Comparison of ENCODE assay signal across 7 mouse cellular contexts in genomic region chr1:55130190-55130916, GRCm38 (mm10). TPM values are rescaled to one million over a fixed set of nuclear protein-coding genes. Genes with fewer than 3 reads are reported as not detected.
DNase-seq lines count a peak whose midpoint lies in the region; ATAC-seq lines count a peak whose summit lies in the region.

No protein-coding gene starts in this region.

- 54% methylated on average over 10 of the region's 10 CpGs for WGBS in embryonic facial prominence, embryonic 15.5 days
- WGBS in intestine, embryonic 16.5 days: 63% methylated on average over 10 of the region's 10 CpGs
- WGBS in neural tube, embryonic 14.5 days: 72% methylated on average over 10 of the region's 10 CpGs

- peaks cover 22% of the 10 kb centered on the region for H3K4me1 ChIP-seq in megakaryocyte, embryonic 14.5 days
- peaks cover 16% of the 10 kb centered on the region for H3K4me1 ChIP-seq in embryonic facial prominence, embryonic 15.5 days
- H3K4me1 ChIP-seq in intestine, embryonic 16.5 days (ENCODE audit: control insufficient read depth, insufficient read depth, low read length): peaks cover 4% of the 10 kb centered on the region
- peaks cover 20% of the 10 kb centered on the region for H3K4me1 ChIP-seq in neural tube, embryonic 14.5 days (ENCODE audit: control insufficient read depth, insufficient read depth, low read length)

- peak overlapping the region; percentile 98 for H3K27ac ChIP-seq in embryonic facial prominence, embryonic 15.5 days (replicated peaks)
- H3K27ac ChIP-seq in intestine, embryonic 16.5 days (ENCODE audit: low read length): peak overlapping the region; percentile 76
- peak overlapping the region; percentile 98 for H3K27ac ChIP-seq in neural tube, embryonic 14.5 days (ENCODE audit: low read depth, low read length)

- H3K27me3 ChIP-seq in megakaryocyte, embryonic 14.5 days (replicated peaks): no peaks in the 10 kb centered on the region
- no peaks in the 10 kb centered on the region for H3K27me3 ChIP-seq in embryonic facial prominence, embryonic 15.5 days
- no peaks in the 10 kb centered on the region for H3K27me3 ChIP-seq in intestine, embryonic 16.5 days (replicated peaks; ENCODE audit: control insufficient read depth, insufficient read depth, low read length)
- H3K27me3 ChIP-seq in neural tube, embryonic 14.5 days (ENCODE audit: control insufficient read depth, insufficient read depth, low read length): no peaks in the 10 kb centered on the region

- H3K4me3 ChIP-seq in megakaryocyte, embryonic 14.5 days (replicated peaks): peak overlapping the region; percentile 100
- H3K4me3 ChIP-seq in embryonic facial prominence, embryonic 15.5 days (replicated peaks): peak overlapping the region; percentile 100
- peak overlapping the region; percentile 100 for H3K4me3 ChIP-seq in intestine, embryonic 16.5 days (ENCODE audit: low read length)
- H3K4me3 ChIP-seq in neural tube, embryonic 14.5 days (ENCODE audit: low read depth, low read length): peak overlapping the region; percentile 97

- no peak for DNase-seq in left cerebral cortex, adult 8-10 months (ENCODE audit: low spot score in 2 of 2)
- no peak for DNase-seq in left cerebral cortex, adult 9 months (ENCODE audit: low spot score in 2 of 2)

- no peak for ATAC-seq in megakaryocyte, adult 5-6 weeks (ENCODE audit: poor library complexity, severe bottlenecking)
- no peak for ATAC-seq in embryonic facial prominence, embryonic 15.5 days (ENCODE audit: insufficient number of reproducible peaks, low FRiP score, low TSS enrichment, low read depth)
- ATAC-seq in intestine, embryonic 16.5 days: no peak
- ATAC-seq in neural tube, embryonic 14.5 days (ENCODE audit: low read depth): no peak

- H3K9me3 ChIP-seq in megakaryocyte, embryonic 14.5 days: no peaks in the 10 kb centered on the region
- H3K9me3 ChIP-seq in embryonic facial prominence, embryonic 15.5 days (replicated peaks): no peaks in the 10 kb centered on the region
- no peaks in the 10 kb centered on the region for H3K9me3 ChIP-seq in intestine, embryonic 16.5 days (ENCODE audit: control insufficient read depth, low read length)
- no peaks in the 10 kb centered on the region for H3K9me3 ChIP-seq in neural tube, embryonic 14.5 days (ENCODE audit: control insufficient read depth, low read length)

- peaks cover 15% of the 10 kb centered on the region for H3K36me3 ChIP-seq in megakaryocyte, embryonic 14.5 days (replicated peaks; ENCODE audit: low read length)
- no peaks in the 10 kb centered on the region for H3K36me3 ChIP-seq in embryonic facial prominence, embryonic 15.5 days
- H3K36me3 ChIP-seq in intestine, embryonic 16.5 days (ENCODE audit: control insufficient read depth, insufficient read depth, low read length): no peaks in the 10 kb centered on the region
- no peaks in the 10 kb centered on the region for H3K36me3 ChIP-seq in neural tube, embryonic 14.5 days (ENCODE audit: control insufficient read depth, insufficient read depth, low read length)

- H3K9ac ChIP-seq in embryonic facial prominence, embryonic 15.5 days: peak overlapping the region; percentile 98
- peak overlapping the region; percentile 58 for H3K9ac ChIP-seq in intestine, embryonic 16.5 days (ENCODE audit: low read depth, low read length)
- peak overlapping the region; percentile 98 for H3K9ac ChIP-seq in neural tube, embryonic 14.5 days (replicated peaks; ENCODE audit: low read depth, low read length)

- peak overlapping the region; percentile 58 for H3K4me2 ChIP-seq in embryonic facial prominence, embryonic 15.5 days (replicated peaks)
- H3K4me2 ChIP-seq in intestine, embryonic 16.5 days (ENCODE audit: low read depth, low read length): peak overlapping the region; percentile 50
- peak overlapping the region; percentile 55 for H3K4me2 ChIP-seq in neural tube, embryonic 14.5 days (ENCODE audit: low read depth, low read length)

RNA-seq across cellular contexts. Expression of gene Mob4, which starts 0.7 kb away (rescaled TPM):
- 7.0 TPM in 1 of 2 replicates, not detected in the other for polyA plus RNA-seq in megakaryocyte, embryonic 14.5 days (2012; ENCODE audit: insufficient read depth, low replicate concordance)
- total RNA-seq in megakaryocyte, adult 5-6 weeks (2015): 58.9 and 68.5 TPM in 2 replicates
- total RNA-seq in megakaryocyte, adult 5-6 weeks (2017): 50.4 and 56.6 TPM in 2 replicates
- 126 and 134 TPM in 2 replicates for polyA plus RNA-seq in embryonic facial prominence, embryonic 15.5 days (2015; fragmentation: Nextera tagmentation; extraction: Ambion mirVana)
- 139 and 155 TPM in 2 replicates for polyA plus RNA-seq in intestine, embryonic 16.5 days (2015; fragmentation: Nextera tagmentation; extraction: Ambion mirVana)
- 189 and 204 TPM in 2 replicates for polyA plus RNA-seq in neural tube, embryonic 14.5 days (2014; fragmentation: Nextera tagmentation; extraction: Ambion mirVana)
- total RNA-seq in left cerebral cortex, adult 8-10 months (2022): 10 to 100 TPM; 48.5 to 59.6 (median 49.8) TPM

RNA-seq across cellular contexts. Expression of gene Hspd1, which starts 42.3 kb away (rescaled TPM):
- 11.8 and 31.5 TPM in 2 replicates for polyA plus RNA-seq in megakaryocyte, embryonic 14.5 days (2012; ENCODE audit: insufficient read depth, low replicate concordance)
- 56.6 and 68.6 TPM in 2 replicates for total RNA-seq in megakaryocyte, adult 5-6 weeks (2015)
- total RNA-seq in megakaryocyte, adult 5-6 weeks (2017): 112 and 120 TPM in 2 replicates
- 298 and 303 TPM in 2 replicates for polyA plus RNA-seq in embryonic facial prominence, embryonic 15.5 days (2015; fragmentation: Nextera tagmentation; extraction: Ambion mirVana)
- polyA plus RNA-seq in intestine, embryonic 16.5 days (2015; fragmentation: Nextera tagmentation; extraction: Ambion mirVana): 681 and 748 TPM in 2 replicates
- 230 and 233 TPM in 2 replicates for polyA plus RNA-seq in neural tube, embryonic 14.5 days (2014; fragmentation: Nextera tagmentation; extraction: Ambion mirVana)
- total RNA-seq in left cerebral cortex, adult 8-10 months (2022): 100 to 1,000 TPM; 148 to 176 (median 154) TPM

RNA-seq across cellular contexts. Expression of gene Hspe1, which starts 42.4 kb away (rescaled TPM):
- polyA plus RNA-seq in megakaryocyte, embryonic 14.5 days (2012; ENCODE audit: insufficient read depth, low replicate concordance): 21.9 and 66.1 TPM in 2 replicates
- 119 TPM in 2 replicates for total RNA-seq in megakaryocyte, adult 5-6 weeks (2015)
- total RNA-seq in megakaryocyte, adult 5-6 weeks (2017): 121 and 162 TPM in 2 replicates
- 292 and 314 TPM in 2 replicates for polyA plus RNA-seq in embryonic facial prominence, embryonic 15.5 days (2015; fragmentation: Nextera tagmentation; extraction: Ambion mirVana)
- polyA plus RNA-seq in intestine, embryonic 16.5 days (2015; fragmentation: Nextera tagmentation; extraction: Ambion mirVana): 686 and 742 TPM in 2 replicates
- polyA plus RNA-seq in neural tube, embryonic 14.5 days (2014; fragmentation: Nextera tagmentation; extraction: Ambion mirVana): 245 and 250 TPM in 2 replicates
- 10 to 100 TPM; 81.3 to 92.6 (median 87.8) TPM for total RNA-seq in left cerebral cortex, adult 8-10 months (2022)

Comparison
In these comparisons a context has a peak if more than half of its experiments do, and no peak if none do; other contexts are left out.
1. RNA of gene Mob4, which starts 0.7 kb away (polyA plus RNA-seq): 189 to 204 TPM in neural tube, embryonic 14.5 days, 139 to 155 TPM in intestine, embryonic 16.5 days and 126 to 134 TPM in embryonic facial prominence, embryonic 15.5 days; 7.0 TPM in megakaryocyte, embryonic 14.5 days; every median in the first group is over 10 times any median in the second.
2. Peak in every context shown above with its lines, with median percentiles within 50 percentile points of each other: H3K4me3 ChIP-seq, H3K27ac ChIP-seq, H3K4me2 ChIP-seq and H3K9ac ChIP-seq.